In the genomic region with DNA sequence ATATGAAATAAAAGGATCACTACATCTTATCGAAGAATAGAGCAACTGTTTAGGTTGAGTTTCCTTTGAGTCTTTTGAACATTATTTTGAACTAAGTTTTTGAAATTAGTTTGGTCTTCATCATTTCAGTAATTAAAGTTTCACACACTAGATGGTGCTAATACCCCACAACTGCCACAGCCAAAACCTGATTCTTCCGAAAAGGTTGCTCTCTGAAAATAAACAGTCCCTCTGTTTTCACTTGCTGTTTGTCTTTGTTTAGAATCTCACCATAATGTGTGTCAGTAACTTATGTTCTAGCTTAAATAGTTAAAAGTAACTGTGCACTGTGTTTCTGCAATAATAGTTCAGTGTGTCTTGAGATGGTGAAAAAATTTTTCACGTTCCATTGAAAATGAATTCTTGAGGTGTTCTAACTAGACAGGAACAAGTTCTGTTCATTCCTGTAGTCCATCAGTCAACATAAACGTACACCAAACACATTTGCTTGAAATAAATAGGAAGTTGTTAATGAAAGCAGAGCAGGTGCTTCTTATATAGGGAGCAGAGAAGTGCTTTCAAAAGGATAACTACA, we compare ENCODE assay signal across 9 mouse cellular contexts. TPM values are rescaled to one million over a fixed set of nuclear protein-coding genes. Genes with fewer than 3 reads are reported as not detected.
DNase-seq lines count a peak whose midpoint lies in the region; ATAC-seq and TF ChIP-seq lines count a peak whose summit lies in the region.
"Had no signal": no experiment of that assay in that cellular context is flagged by ENCODE, and none has a peak within 500 bp of the region (broad histone marks: within the 10 kb centered on the region; RNA-seq: fewer than 3 reads in every experiment).

No protein-coding gene starts in this region.

- no peak overlapping the region for H3K4me2 ChIP-seq in forebrain, embryonic 15.5 days (replicated peaks)
- no peak overlapping the region for H3K4me2 ChIP-seq in embryonic facial prominence, embryonic 14.5 days (ENCODE audit: low read depth, low read length)
- H3K4me2 ChIP-seq: hindbrain, embryonic 15.5 days had no signal

- no peaks in the 10 kb centered on the region for H3K36me3 ChIP-seq in forebrain, embryonic 15.5 days
- H3K36me3 ChIP-seq in forebrain, embryonic 10.5 days (replicated peaks), result no peaks in the 10 kb centered on the region
- no peaks in the 10 kb centered on the region for H3K36me3 ChIP-seq in ES-Bruce4 (ENCODE audit: control insufficient read depth, insufficient read depth, low read length, poor library complexity, severe bottlenecking)
- no peaks in the 10 kb centered on the region for H3K36me3 ChIP-seq in embryonic facial prominence, embryonic 14.5 days (ENCODE audit: control insufficient read depth, insufficient read depth, low read length)
- H3K36me3 ChIP-seq: hindbrain, embryonic 15.5 days had no signal

- peak; percentile 3 for TF ChIP-seq CTCF in ES-Bruce4 (IDR thresholded peaks at IDR 0.05; ENCODE audit: low read depth, low read length)

- H3K9me3 ChIP-seq in forebrain, embryonic 15.5 days, result no peaks in the 10 kb centered on the region
- no peaks in the 10 kb centered on the region for H3K9me3 ChIP-seq in forebrain, embryonic 10.5 days
- no peaks in the 10 kb centered on the region for H3K9me3 ChIP-seq in ES-Bruce4 (replicated peaks; ENCODE audit: control insufficient read depth, insufficient read depth, low read length, poor library complexity, severe bottlenecking)
- H3K9me3 ChIP-seq in embryonic facial prominence, embryonic 14.5 days (ENCODE audit: control insufficient read depth, low read length), result no peaks in the 10 kb centered on the region
- H3K9me3 ChIP-seq: hindbrain, embryonic 15.5 days had no signal

- H3K27me3 ChIP-seq in forebrain, embryonic 15.5 days, result no peaks in the 10 kb centered on the region
- no peaks in the 10 kb centered on the region for H3K27me3 ChIP-seq in forebrain, embryonic 10.5 days (ENCODE audit: poor library complexity, severe bottlenecking)
- no peaks in the 10 kb centered on the region for H3K27me3 ChIP-seq in ES-Bruce4 (ENCODE audit: control insufficient read depth, insufficient read depth, low read length, poor library complexity, severe bottlenecking)
- H3K27me3 ChIP-seq in embryonic facial prominence, embryonic 14.5 days (replicated peaks; ENCODE audit: control insufficient read depth, insufficient read depth, low read length), result no peaks in the 10 kb centered on the region
- H3K27me3 ChIP-seq: hindbrain, embryonic 15.5 days had no signal

- H3K27ac ChIP-seq in forebrain, embryonic 15.5 days (replicated peaks), result no peak overlapping the region
- no peak overlapping the region for H3K27ac ChIP-seq in forebrain, embryonic 10.5 days
- no peak overlapping the region for H3K27ac ChIP-seq in ES-Bruce4 (ENCODE audit: insufficient read depth, low read length)
- H3K27ac ChIP-seq in embryonic facial prominence, embryonic 14.5 days (replicated peaks; ENCODE audit: low read depth, low read length), result no peak overlapping the region
- H3K27ac ChIP-seq: hindbrain, embryonic 15.5 days had no signal

- WGBS in forebrain, embryonic 15.5 days, result 41% methylated on average over 4 of the region's 4 CpGs
- WGBS in forebrain, embryonic 10.5 days, result 56% methylated on average over 4 of the region's 4 CpGs
- WGBS in embryonic facial prominence, embryonic 14.5 days, result 40% methylated on average over 4 of the region's 4 CpGs

- 0 out of 2 replicates have a peak, but pooled peaks have one; percentile 43 for ATAC-seq in forebrain, embryonic 15.5 days (replicated peaks)
- ATAC-seq in embryonic facial prominence, embryonic 14.5 days (ENCODE audit: low read depth), result no peak

- TF ChIP-seq EP300 in ES-Bruce4 (IDR thresholded peaks at IDR 0.05; ENCODE audit: insufficient read depth, low read depth, low read length), result no peak

- no peak overlapping the region for H3K4me3 ChIP-seq in forebrain, embryonic 15.5 days
- no peak overlapping the region for H3K4me3 ChIP-seq in forebrain, embryonic 10.5 days
- H3K4me3 ChIP-seq in ES-Bruce4 (ENCODE audit: low read depth, low read length), result no peak overlapping the region
- no peak overlapping the region for H3K4me3 ChIP-seq in embryonic facial prominence, embryonic 14.5 days (ENCODE audit: low read depth, low read length)
- H3K4me3 ChIP-seq: hindbrain, embryonic 15.5 days had no signal

- H3K9ac ChIP-seq in forebrain, embryonic 15.5 days (replicated peaks), result no peak overlapping the region
- no peak overlapping the region for H3K9ac ChIP-seq in ES-Bruce4 (ENCODE audit: low read depth, poor library complexity, severe bottlenecking)
- no peak overlapping the region for H3K9ac ChIP-seq in embryonic facial prominence, embryonic 14.5 days (ENCODE audit: low read depth, low read length)
- H3K9ac ChIP-seq: hindbrain, embryonic 15.5 days had no signal

- TF ChIP-seq POLR2A in ES-Bruce4 (IDR thresholded peaks at IDR 0.05; ENCODE audit: insufficient read depth, low read length), result no peak

- no peak for DNase-seq in forebrain, embryonic 10.5 days (ENCODE audit: extremely low spot score, low spot score)
- DNase-seq in layer of hippocampus, adult 9-10 months (ENCODE audit: low spot score), result peak; percentile 45
- DNase-seq in layer of hippocampus, postnatal 25 days (ENCODE audit: extremely low spot score in 1 of 2, low spot score in 1 of 2), result no peak
- peak; percentile 26 for DNase-seq in embryonic facial prominence, embryonic 14.5 days (ENCODE audit: low spot score)
- no peak for DNase-seq in spleen, adult 18-20 months
- no peak for DNase-seq in urinary bladder, postnatal 14 days (ENCODE audit: low spot score)

- H3K4me1 ChIP-seq in forebrain, embryonic 15.5 days, result no peaks in the 10 kb centered on the region
- H3K4me1 ChIP-seq in forebrain, embryonic 10.5 days, result no peaks in the 10 kb centered on the region
- H3K4me1 ChIP-seq in ES-Bruce4 (ENCODE audit: control insufficient read depth, insufficient read depth, low read length), result no peaks in the 10 kb centered on the region
- H3K4me1 ChIP-seq in embryonic facial prominence, embryonic 14.5 days (ENCODE audit: control insufficient read depth, insufficient read depth, low read length), result no peaks in the 10 kb centered on the region
- H3K4me1 ChIP-seq: hindbrain, embryonic 15.5 days had no signal

RNA-seq across cellular contexts. Expression of gene Cfh, which starts 11.9 kb away (rescaled TPM):
- 7.4 and 8.3 TPM in 2 replicates for polyA plus RNA-seq in forebrain, embryonic 15.5 days (2015; fragmentation: Nextera tagmentation; extraction: Ambion mirVana)
- 1.2 TPM in 2 replicates for polyA plus RNA-seq in forebrain, embryonic 10.5 days (2016; fragmentation: Nextera tagmentation; extraction: Ambion mirVana)
- total RNA-seq in layer of hippocampus, postnatal 25 days (2021), result 10 to 100 TPM; 13.2 to 15.3 TPM
- 0.15 TPM in 1 of 2 replicates, not detected in the other for polyA plus RNA-seq in ES-Bruce4 (2011; ENCODE audit: insufficient read depth, insufficient read length, low read depth, missing spikeins)
- 22.2 and 36.2 TPM in 2 replicates for polyA plus RNA-seq in embryonic facial prominence, embryonic 14.5 days (2014; fragmentation: Nextera tagmentation; extraction: Ambion mirVana)

Comparison
In these comparisons a context has a peak if more than half of its experiments do, and no peak if none do; other contexts are left out.
1. DNase-seq: peak in layer of hippocampus, adult 9-10 months (single experiment) and embryonic facial prominence, embryonic 14.5 days (single experiment); none in forebrain, embryonic 10.5 days (single experiment), layer of hippocampus, postnatal 25 days (0 of 2), spleen, adult 18-20 months (0 of 2) and urinary bladder, postnatal 14 days (single experiment).